Mouse (Mus musculus) CH12.LX (cell line): Measurements from ENCODE around the gene Chga. TPM values are rescaled to one million over a fixed set of nuclear protein-coding genes. Genes with fewer than 3 reads are reported as not detected.

Experiments
- DNase-seq: peaks from one replicate; pipeline ENCODE4 v3.0.0-alpha.2; 2013; ENCODE audit errors: extremely low read depth
- H3K27ac ChIP-seq: 2 replicates; pipeline ENCODE4 v1.5.1; 2012; ENCODE audit warnings: low read depth, mild to moderate bottlenecking, control low read depth, moderate library complexity; ENCODE audit not compliant: insufficient read depth
- H3K27me3 ChIP-seq: replicated peaks from 2 replicates; pipeline ENCODE3; 2012; ENCODE audit warnings: inconsistent platforms
- H3K36me3 ChIP-seq, 2 experiments: replicated peaks in 1 of 2; 2 replicates each; pipeline versions ENCODE3 to v1.6.1; 2012; ENCODE audit warnings: inconsistent platforms in 1 of 2, low read length in 1 of 2, mild to moderate bottlenecking in 1 of 2, mixed read lengths in 1 of 2, moderate library complexity in 1 of 2; ENCODE audit not compliant: control insufficient read depth in 1 of 2, insufficient read depth in 1 of 2
- H3K4me1 ChIP-seq, 2 experiments: 2 replicates each; pipeline ENCODE4 v1.6.1; 2012; ENCODE audit warnings: inconsistent platforms in 1 of 2, moderate library complexity in 1 of 2; ENCODE audit not compliant: insufficient read depth in 2 of 2, control insufficient read depth in 1 of 2
- H3K4me2 ChIP-seq: 2 replicates; pipeline ENCODE4 v1.6.1; 2012; ENCODE audit warnings: low read depth, mild to moderate bottlenecking, control low read depth; ENCODE audit not compliant: poor library complexity, insufficient read depth, severe bottlenecking
- H3K4me3 ChIP-seq, 3 experiments: fragments of 150-350 bp in 1 of 3; sonication (generic) in 1 of 3; replicated peaks in 1 of 3; 2 replicates each; pipeline versions ENCODE3 to v1.5.1; 2011 to 2012; ENCODE audit warnings: low read depth in 2 of 3, low read length in 2 of 3, mild to moderate bottlenecking in 2 of 3, moderate library complexity in 2 of 3, control low read depth in 1 of 3, improper control_type of control experiment in 1 of 3, inconsistent platforms in 1 of 3, mixed read lengths in 1 of 3; ENCODE audit not compliant: poor library complexity in 1 of 3
- H3K79me2 ChIP-seq: replicated peaks from 2 replicates; pipeline ENCODE4 v1.6.1; 2012; ENCODE audit warnings: mild to moderate bottlenecking, moderate library complexity; ENCODE audit not compliant: control insufficient read depth, poor library complexity, insufficient read depth, severe bottlenecking; ENCODE audit errors: extremely low read depth
- H3K9ac ChIP-seq: 2 replicates; pipeline ENCODE4 v1.6.1; 2012; ENCODE audit warnings: low read depth, mild to moderate bottlenecking, control low read depth, moderate library complexity; ENCODE audit not compliant: insufficient read depth
- H3K9me3 ChIP-seq: replicated peaks from 2 replicates; pipeline ENCODE3; 2012; ENCODE audit warnings: low read length, inconsistent platforms, mixed read lengths
- BHLHE40 ChIP-seq: IDR thresholded peaks from 2 replicates; pipeline ENCODE4 v1.6.1; 2011; ENCODE audit warnings: mild to moderate bottlenecking, low read depth, low read length, improper control_type of control experiment
- CHD1 ChIP-seq: IDR thresholded peaks from 2 replicates; pipeline ENCODE4 v1.6.1; 2012; ENCODE audit warnings: low read depth, low read length, improper control_type of control experiment, inconsistent platforms
- CHD2 ChIP-seq: IDR thresholded peaks from 2 replicates; pipeline ENCODE4 v1.6.1; 2011; ENCODE audit warnings: low read length, improper control_type of control experiment
- EP300 ChIP-seq: IDR thresholded peaks from 2 replicates; pipeline ENCODE4 v1.6.1; 2011; ENCODE audit warnings: low read length, improper control_type of control experiment
- ETS1 ChIP-seq: conservative IDR thresholded peaks from 2 replicates; pipeline ENCODE4 v1.6.1; 2012; ENCODE audit warnings: low read depth, mild to moderate bottlenecking, inconsistent platforms, low read length, improper control_type of control experiment, moderate library complexity
- GABPA ChIP-seq: IDR thresholded peaks from 2 replicates; pipeline ENCODE4 v1.6.1; 2012; ENCODE audit warnings: low read depth, low read length, improper control_type of control experiment, inconsistent platforms; ENCODE audit not compliant: insufficient replicate concordance
- HCFC1 ChIP-seq: IDR thresholded peaks from 2 replicates; pipeline ENCODE4 v1.6.1; 2012; ENCODE audit warnings: low read depth, mild to moderate bottlenecking, inconsistent platforms, low read length, improper control_type of control experiment
- IRF4 ChIP-seq: IDR thresholded peaks from 2 replicates; pipeline ENCODE4 v1.6.1; 2014; ENCODE audit warnings: low read depth, mild to moderate bottlenecking, inconsistent platforms, low read length, improper control_type of control experiment
- JUN ChIP-seq: IDR thresholded peaks from 2 replicates; pipeline ENCODE4 v1.6.1; 2011; ENCODE audit warnings: low read depth, mild to moderate bottlenecking, low read length, improper control_type of control experiment, moderate library complexity; ENCODE audit not compliant: insufficient read depth
- MAZ ChIP-seq: IDR thresholded peaks from 2 replicates; pipeline ENCODE4 v1.6.1; 2012; ENCODE audit warnings: low read depth, mild to moderate bottlenecking, inconsistent platforms, low read length, improper control_type of control experiment, moderate library complexity
- MEF2A ChIP-seq: IDR thresholded peaks from 2 replicates; pipeline ENCODE4 v1.6.1; 2014; ENCODE audit warnings: low read depth, mild to moderate bottlenecking, inconsistent platforms, low read length, improper control_type of control experiment, borderline replicate concordance
- MYC ChIP-seq: IDR thresholded peaks from 2 replicates; pipeline ENCODE4 v1.6.1; 2011; ENCODE audit warnings: low read depth, mild to moderate bottlenecking, improper control_type of control experiment, low read length
- NELFE ChIP-seq: IDR thresholded peaks from 2 replicates; pipeline ENCODE4 v1.6.1; 2011; ENCODE audit warnings: low read depth, low read length, improper control_type of control experiment
- NRF1 ChIP-seq: IDR thresholded peaks from 2 replicates; pipeline ENCODE4 v1.6.1; 2014; ENCODE audit warnings: low read depth, mild to moderate bottlenecking, inconsistent platforms, low read length, improper control_type of control experiment, moderate library complexity
- PAX5 ChIP-seq: IDR thresholded peaks from 2 replicates; pipeline ENCODE4 v1.6.1; 2012; ENCODE audit warnings: low read length, inconsistent platforms, mixed read lengths
- POLR2A ChIP-seq: IDR thresholded peaks from 2 replicates; pipeline ENCODE4 v1.6.1; 2011; ENCODE audit warnings: low read depth, mild to moderate bottlenecking, improper control_type of control experiment, low read length
- RAD21 ChIP-seq: IDR thresholded peaks from 2 replicates; pipeline ENCODE4 v1.6.1; 2011; ENCODE audit warnings: low read depth, mild to moderate bottlenecking, low read length, improper control_type of control experiment, moderate library complexity
- SIN3A ChIP-seq: IDR thresholded peaks from 2 replicates; pipeline ENCODE4 v1.6.1; 2012; ENCODE audit warnings: low read length, improper control_type of control experiment, inconsistent platforms
- TBP ChIP-seq: conservative IDR thresholded peaks from 2 replicates; pipeline ENCODE4 v1.6.1; 2011; ENCODE audit warnings: low read depth, low read length, improper control_type of control experiment
- USF1 ChIP-seq: IDR thresholded peaks from 2 replicates; pipeline ENCODE4 v1.6.1; 2014; ENCODE audit warnings: low read depth, mild to moderate bottlenecking, inconsistent platforms, low read length, improper control_type of control experiment
- ZKSCAN1 ChIP-seq: IDR thresholded peaks from 2 replicates; pipeline ENCODE4 v1.6.1; 2012; ENCODE audit warnings: low read depth, inconsistent platforms, low read length, improper control_type of control experiment, borderline replicate concordance
- ZMIZ1 ChIP-seq: IDR thresholded peaks from 2 replicates; pipeline ENCODE4 v1.6.1; 2012; ENCODE audit warnings: low read depth, mild to moderate bottlenecking, inconsistent platforms, low read length, improper control_type of control experiment
- dilution Hi-C: fragments of 300-500 bp; cut with MboI; formaldehyde crosslinking; loops from 2 replicates; pipeline ENCODE4 v1.14.3; 2020; ENCODE audit warnings: low sequenced_read_pairs; ENCODE audit not compliant: extremely low pct_unique_long_range_greater_than_20kb, extremely low pct_ligation_motif_present
- in situ Hi-C: fragments of 300-500 bp; cut with MboI; formaldehyde crosslinking; loops from 3 replicates; pipeline ENCODE4 v1.14.3; 2019; ENCODE audit warnings: low sequenced_read_pairs, low pct_ligation_motif_present, low pct_unique_long_range_greater_than_20kb, mixed read lengths
- polyA plus RNA-seq: library from polyadenylated mRNA; unstranded; fragments of >175 nt; gene quantifications from 2 replicates; pipeline ENCODE4 v1.2.1, GENCODE M21; 2012; ENCODE audit warnings: low read depth; ENCODE audit not compliant: insufficient read length
- total RNA-seq, 2 experiments: library from RNA; depleted of rRNA; stranded (reverse); fragments of 300-350 nt in 1 of 2; fragments of >200 nt in 1 of 2; gene quantifications; 2 replicates each; pipeline ENCODE4 v1.2.3; 2012 to 2014

The Chga gene
- total and polyA plus RNA-seq, 3 experiments: not detected

GRCm38 (mm10) chr12:102568219-102568618, 13.4 kb downstream of the Chga start:
- H3K27me3 ChIP-seq: no peaks in the 10 kb centered on the region
- no peak overlapping the region for H3K9ac ChIP-seq
- H3K27ac ChIP-seq: no peak overlapping the region
- H3K4me3 ChIP-seq: no peak overlapping the region
- peaks cover 35 to 53% of the 10 kb centered on the region in 2 experiments for H3K36me3 ChIP-seq
- H3K79me2 ChIP-seq: no peaks in the 10 kb centered on the region
- no peak for DNase-seq
- peaks cover 5 to 53% of the 10 kb centered on the region in 2 experiments; a peak in 3 of 4 replicates for H3K4me1 ChIP-seq
- no peaks in the 10 kb centered on the region for H3K9me3 ChIP-seq
- H3K4me2 ChIP-seq: no peak overlapping the region
- in situ Hi-C loops: no loop called here
- TF ChIP-seq BHLHE40 (peak; percentile 30; the same call in 1 of the 2 replicates), NELFE (no peak), EP300 (peak; percentile 48; the same call in 1 of the 2 replicates), IRF4 (peak; percentile 55; the same call in 1 of the 2 replicates)
- dilution Hi-C loops: no loop called here

GRCm38 (mm10) chr12:102570111-102570510, 15.3 kb downstream of the Chga start:
- in situ Hi-C loops: loop anchor here (5.0 kb wide), 1 partner anchor 43 kb away; no protein-coding TSS in a partner anchor
- H3K9ac ChIP-seq: no peak overlapping the region
- H3K4me3 ChIP-seq: no peak overlapping the region
- no peak overlapping the region for H3K27ac ChIP-seq
- dilution Hi-C loops: no loop called here
- H3K4me1 ChIP-seq: peaks cover 5 to 61% of the 10 kb centered on the region in 2 experiments; a peak in 3 of 4 replicates
- TF ChIP-seq MYC (no peak), HCFC1 (no peak), NRF1 (no peak), MAZ (no peak), CHD2 (no peak), ZKSCAN1 (no peak), USF1 (no peak), BHLHE40 (no peak), GABPA (no peak), JUN (no peak), CHD1 (no peak), MEF2A (no peak), POLR2A (no peak), RAD21 (no peak), PAX5 (no peak), ZMIZ1 (no peak), SIN3A (no peak), TBP (no peak), ETS1 (no peak)
- no peaks in the 10 kb centered on the region for H3K9me3 ChIP-seq
- no peak for DNase-seq
- H3K27me3 ChIP-seq: no peaks in the 10 kb centered on the region
- H3K79me2 ChIP-seq: no peaks in the 10 kb centered on the region
- peaks cover 51 to 71% of the 10 kb centered on the region in 2 experiments for H3K36me3 ChIP-seq
- H3K4me2 ChIP-seq: no peak overlapping the region
